In the genomic region with DNA sequence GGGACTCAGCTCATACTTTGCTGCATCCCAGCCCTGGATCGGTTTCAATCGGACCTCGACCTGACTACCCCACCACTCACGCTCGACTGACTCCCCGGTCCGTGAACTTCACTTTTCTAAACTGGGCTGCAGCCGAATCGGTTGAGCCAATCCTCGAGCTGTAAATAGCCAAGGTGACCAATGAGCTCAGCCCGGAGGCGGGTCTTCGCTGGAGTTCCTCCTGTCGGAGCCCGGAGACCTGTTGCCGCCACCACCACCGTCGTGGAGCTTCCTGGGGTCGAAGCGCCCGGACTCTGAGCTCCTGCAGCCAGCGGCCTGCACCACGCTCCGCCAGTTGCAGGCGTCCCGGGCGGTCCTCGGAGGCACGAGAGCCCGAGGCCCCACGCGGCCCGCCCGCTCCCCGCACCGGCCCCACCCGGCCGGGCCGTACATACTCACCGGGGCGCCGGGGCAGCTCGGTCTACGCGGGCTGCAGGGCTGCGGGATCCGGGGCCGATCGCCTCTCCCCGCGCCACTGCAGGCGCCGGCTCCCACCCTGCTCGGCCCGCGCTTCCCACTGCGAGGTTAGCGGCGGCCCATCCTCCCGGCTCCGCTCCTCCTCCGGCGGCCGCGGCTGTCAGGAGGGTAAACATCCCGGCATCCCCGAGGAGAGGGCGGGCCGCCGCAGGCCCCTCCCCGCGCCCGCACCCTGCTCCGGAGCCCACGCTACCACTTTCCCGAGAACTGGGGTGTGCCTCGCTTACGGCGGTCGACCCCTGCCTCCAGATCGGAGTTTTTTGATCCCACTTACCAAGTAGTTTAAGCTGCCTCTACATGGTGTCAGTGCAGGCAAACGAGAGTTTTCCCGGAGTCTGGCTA, we compare ENCODE assay signal across 8 mouse cellular contexts. TPM values are rescaled to one million over a fixed set of nuclear protein-coding genes. Genes with fewer than 3 reads are reported as not detected.
DNase-seq lines count a peak whose midpoint lies in the region; ATAC-seq and TF ChIP-seq lines count a peak whose summit lies in the region.

No protein-coding gene starts in this region.

- no peak for TF ChIP-seq CTCF in liver, adult 2 months (IDR thresholded peaks at IDR 0.05; ENCODE audit: low read depth, low read length)

- H3ac ChIP-seq in myocyte (ENCODE audit: control insufficient read depth, insufficient read length) = peak overlapping the region; percentile 42

- H3K27ac ChIP-seq in heart, embryonic 11.5 days (ENCODE audit: low read depth, low read length) = peak overlapping the region; percentile 98
- H3K27ac ChIP-seq in kidney, embryonic 16.5 days (ENCODE audit: low read length) = peak overlapping the region; percentile 99
- peak overlapping the region; percentile 84 for H3K27ac ChIP-seq in liver, adult 2 months (replicated peaks; ENCODE audit: insufficient read depth, low read depth, low read length)

- H3K79me2 ChIP-seq in liver, adult 2 months (ENCODE audit: control insufficient read depth, insufficient read depth, low read length) = peaks cover 14% of the 10 kb centered on the region; the same call in 1 of the 2 replicates
- peaks cover 38% of the 10 kb centered on the region for H3K79me2 ChIP-seq in myocyte (ENCODE audit: control insufficient read depth, insufficient read depth)

- ATAC-seq in erythroblast, adult 5-6 weeks (replicated peaks; ENCODE audit: low FRiP score, poor library complexity, severe bottlenecking) = peak; percentile 91
- peak; percentile 94 for ATAC-seq in heart, embryonic 11.5 days (replicated peaks; ENCODE audit: insufficient number of reproducible peaks, low FRiP score, low TSS enrichment)
- peak; percentile 96 for ATAC-seq in kidney, embryonic 16.5 days (ENCODE audit: low FRiP score, low TSS enrichment)

- 0 out of 2 replicates have a peak, but pooled peaks cover 2% of the 10 kb centered on the region for H3K4me1 ChIP-seq in heart, embryonic 11.5 days (ENCODE audit: control insufficient read depth, insufficient read depth, low read length)
- peaks cover 25% of the 10 kb centered on the region for H3K4me1 ChIP-seq in kidney, embryonic 16.5 days (ENCODE audit: insufficient read depth, low read length)
- peaks cover 10% of the 10 kb centered on the region for H3K4me1 ChIP-seq in liver, adult 2 months (ENCODE audit: control insufficient read depth, insufficient read depth, low read length)

- peak; percentile 56; the same call in 1 of the 2 replicates for TF ChIP-seq POLR2A in liver, adult 2 months (IDR thresholded peaks at IDR 0.05; ENCODE audit: extremely low read depth, insufficient read depth, low read length)
- TF ChIP-seq POLR2A in myocyte (IDR thresholded peaks at IDR 0.05; ENCODE audit: insufficient read length, low read depth) = peak; percentile 90

- peak overlapping the region; percentile 93 for H3K9ac ChIP-seq in heart, embryonic 11.5 days (ENCODE audit: low read depth, low read length)
- peak overlapping the region; percentile 95 for H3K9ac ChIP-seq in kidney, embryonic 16.5 days (replicated peaks; ENCODE audit: low read length)
- peak overlapping the region; percentile 88 for H3K9ac ChIP-seq in liver, adult 2 months (ENCODE audit: low read depth, low read length)

- H3K4me3 ChIP-seq in heart, embryonic 11.5 days (ENCODE audit: low read depth, low read length) = peak overlapping the region; percentile 96
- peak overlapping the region; percentile 83 for H3K4me3 ChIP-seq in kidney, embryonic 16.5 days (ENCODE audit: low read length)
- peak overlapping the region; percentile 66 for H3K4me3 ChIP-seq in liver, adult 2 months (ENCODE audit: insufficient read depth, low read depth, low read length)
- peak overlapping the region; percentile 34 for H3K4me3 ChIP-seq in myocyte

- DNase-seq in B cell, adult 2 months = peak; percentile 95 to 97
- peak; percentile 96 for DNase-seq in brain, adult 2 months (ENCODE audit: low read depth, low spot score)
- DNase-seq in liver, adult 2 months (ENCODE audit: extremely low read depth, low read depth, low spot score) = peak; percentile 98
- peak; percentile 97 for DNase-seq in splenic B cell, adult 2 months (ENCODE audit: low read depth, low spot score)

- WGBS in heart, embryonic 11.5 days (ENCODE audit: insufficient replicate concordance) = under 1% methylated on average over 79 of the region's 83 CpGs
- under 1% methylated on average over 79 of the region's 83 CpGs for WGBS in kidney, embryonic 16.5 days
- under 1% methylated on average over 80 of the region's 83 CpGs for WGBS in liver, adult 2 months

- H3K36me3 ChIP-seq in heart, embryonic 11.5 days (ENCODE audit: control insufficient read depth, insufficient read depth, low read length) = no peaks in the 10 kb centered on the region
- H3K36me3 ChIP-seq in kidney, embryonic 16.5 days (ENCODE audit: insufficient read depth, low read length) = no peaks in the 10 kb centered on the region
- H3K36me3 ChIP-seq in liver, adult 2 months (ENCODE audit: control insufficient read depth, insufficient read depth, low read length) = peaks cover 4% of the 10 kb centered on the region; the same call in 1 of the 2 replicates
- no peaks in the 10 kb centered on the region for H3K36me3 ChIP-seq in myocyte (ENCODE audit: control insufficient read depth, insufficient read depth)
- no peaks in the 10 kb centered on the region for H3K36me3 ChIP-seq in splenic B cell, adult 2 months (ENCODE audit: control insufficient read depth, insufficient read depth, low read length, poor library complexity, severe bottlenecking)

- no peaks in the 10 kb centered on the region for H3K27me3 ChIP-seq in heart, embryonic 11.5 days (ENCODE audit: control insufficient read depth, insufficient read depth, low read length)
- no peaks in the 10 kb centered on the region for H3K27me3 ChIP-seq in kidney, embryonic 16.5 days (ENCODE audit: insufficient read depth, low read length)
- no peaks in the 10 kb centered on the region for H3K27me3 ChIP-seq in liver, adult 2 months (ENCODE audit: control insufficient read depth, insufficient read depth, low read length)
- H3K27me3 ChIP-seq in myocyte (ENCODE audit: control insufficient read depth, insufficient read depth, insufficient read length) = no peaks in the 10 kb centered on the region
- H3K27me3 ChIP-seq in splenic B cell, adult 2 months (ENCODE audit: control insufficient read depth, insufficient read depth, low read length, poor library complexity, severe bottlenecking) = no peaks in the 10 kb centered on the region

- H3K4me2 ChIP-seq in heart, embryonic 11.5 days = peak overlapping the region; percentile 86
- H3K4me2 ChIP-seq in kidney, embryonic 16.5 days (replicated peaks; ENCODE audit: low read depth, low read length) = peak overlapping the region; percentile 78
- H3K4me2 ChIP-seq in myocyte (ENCODE audit: low read depth) = peak overlapping the region; percentile 89

- H3K9me3 ChIP-seq in heart, embryonic 11.5 days (replicated peaks; ENCODE audit: control insufficient read depth, low read length) = no peaks in the 10 kb centered on the region
- H3K9me3 ChIP-seq in kidney, embryonic 16.5 days (ENCODE audit: low read length) = no peaks in the 10 kb centered on the region

TF ChIP-seq in myocyte, 11 proteins besides CTCF, POLR2A, EP300 and RAD21:
- TF ChIP-seq POLR2AphosphoS2 (IDR thresholded peaks at IDR 0.05; ENCODE audit: insufficient read length, low read depth) (peak; percentile 86), MYOG (IDR thresholded peaks at IDR 0.05; ENCODE audit: control insufficient read depth in 1 of 3, insufficient read depth in 1 of 3, insufficient read length in 2 of 3, low read depth in 2 of 3) (no peak)

RNA-seq across cellular contexts. Expression of a gene that starts 0.6 kb away (rescaled TPM):
- 31.1 and 31.3 TPM in 2 replicates for total RNA-seq in erythroblast, adult 5-6 weeks (2015; ENCODE audit: low replicate concordance)
- 35.2 and 47.1 TPM in 2 replicates for total RNA-seq in erythroblast, adult 5-6 weeks (2017; ENCODE audit: low replicate concordance)
- 47.1 TPM in 2 replicates for polyA plus RNA-seq in heart, embryonic 11.5 days (2014; fragmentation: Nextera tagmentation; extraction: Ambion mirVana)
- 42.6 and 43.7 TPM in 2 replicates for polyA plus RNA-seq in kidney, embryonic 16.5 days (2015; fragmentation: Nextera tagmentation; extraction: Ambion mirVana)
- total RNA-seq in liver, adult 2 months (2014; rRNA removed) = 31.5 and 31.7 TPM in 2 replicates
- polyA plus RNA-seq in liver, adult 2 months (2012; rRNA removed) = 6.3 and 7.7 TPM in 2 replicates
- polyA plus RNA-seq in myocyte (2012; fragmentation: generic; extraction: Trizol) = 14.6 TPM

Comparison
In these comparisons a context has a peak if more than half of its experiments do, and no peak if none do; other contexts are left out.
1. Peak in every context shown above with its lines: DNase-seq, ATAC-seq, H3K4me3 ChIP-seq and H3K27ac ChIP-seq.
2. H3K4me3 ChIP-seq: peak in every context shown above with its lines; median percentile 96 in heart, embryonic 11.5 days; 83 in kidney, embryonic 16.5 days; 66 in liver, adult 2 months; 34 in myocyte.